Mouse (Mus musculus) megakaryocyte-erythroid progenitor cell, adult 5-6 weeks (primary cell): ENCODE data around the gene Snx18. TPM values are rescaled to one million over a fixed set of nuclear protein-coding genes. Genes with fewer than 3 reads are reported as not detected.
A peak's percentile ranks its signal among the peaks of the same experiment; 100 is the strongest.

Experiments used
- ATAC-seq: replicated peaks from 2 replicates; pipeline ENCODE4 v1.8.0; 2016; ENCODE audit warnings: mild to moderate bottlenecking, inconsistent platforms; ENCODE audit not compliant: severe bottlenecking, poor library complexity, low FRiP score, low TSS enrichment
- total RNA-seq, 2 experiments: library from RNA; stranded (forward) in 1 of 2; stranded (reverse) in 1 of 2; fragments of 200-1000, 215-1000 nt in 1 of 2; fragments of >200 nt in 1 of 2; fragmentation: Nextera tagmentation in 1 of 2; gene quantifications; 2 replicates each; pipeline ENCODE4 v1.2.3; 2014 to 2017

Gene Snx18
- total RNA-seq, 2 experiments from 2014 or later: 5.3 to 13.2 TPM

- ATAC-seq: no peak
Observed at GRCm38 (mm10) chr13:113616751-113617337, 1.5 kb downstream of the Snx18 start.

- ATAC-seq: no peak
Observed at GRCm38 (mm10) chr13:113615971-113616671, 2.2 kb downstream of the Snx18 start.

GRCm38 (mm10) chr13:113615546-113615941, 2.8 kb downstream of the Snx18 start:
- ATAC-seq: no peak

- ATAC-seq: peak; percentile 71
Observed at GRCm38 (mm10) chr13:113614635-113615545, 3.5 kb downstream of the Snx18 start.

- no peak for ATAC-seq
Observed at GRCm38 (mm10) chr13:113613882-113614281, 4.5 kb downstream of the Snx18 start.

- ATAC-seq: no peak
Observed at GRCm38 (mm10) chr13:113613341-113613740, 5.0 kb downstream of the Snx18 start.

- no peak for ATAC-seq
Observed at GRCm38 (mm10) chr13:113612141-113612950, 6.0 kb downstream of the Snx18 start.

- no peak for ATAC-seq
Observed at GRCm38 (mm10) chr13:113610732-113611500, 7.4 kb downstream of the Snx18 start.

- ATAC-seq: no peak
Observed at GRCm38 (mm10) chr13:113609429-113609828, 8.9 kb downstream of the Snx18 start.

GRCm38 (mm10) chr13:113607821-113608220, 10.5 kb downstream of the Snx18 start:
- ATAC-seq: no peak

GRCm38 (mm10) chr13:113607371-113607770, 11.0 kb downstream of the Snx18 start:
- ATAC-seq: no peak

GRCm38 (mm10) chr13:113606741-113607358, 11.5 kb downstream of the Snx18 start:
- no peak for ATAC-seq

- no peak for ATAC-seq
Observed at GRCm38 (mm10) chr13:113606131-113606530, 12.2 kb downstream of the Snx18 start.

- ATAC-seq: no peak
Observed at GRCm38 (mm10) chr13:113605693-113606092, 12.7 kb downstream of the Snx18 start.

GRCm38 (mm10) chr13:113604321-113604720, 14.0 kb downstream of the Snx18 start:
- ATAC-seq: no peak

- peak; percentile 62; the same call in 1 of the 2 replicates for ATAC-seq
Observed at GRCm38 (mm10) chr13:113602882-113603342, 15.5 kb downstream of the Snx18 start.

- ATAC-seq: no peak
Observed at GRCm38 (mm10) chr13:113601831-113602604, 16.3 kb downstream of the Snx18 start.
